Mouse (Mus musculus): ENCODE results near the gene H2afy. TPM values are rescaled to one million over a fixed set of nuclear protein-coding genes. Genes with fewer than 3 reads are reported as not detected.

H2afy gene
- polyA plus RNA-seq, 1 experiment from 2014 or later, result 726 TPM

- Histone ChIP-seq H3K27ac (replicated peaks; ENCODE audit: low read depth, low read length) (no peak overlapping the region), H3K9me3 (ENCODE audit: control insufficient read depth, low read length) (no peaks in the 10 kb centered on the region), H3K4me3 (ENCODE audit: low read depth, low read length) (no peak overlapping the region), H3K4me1 (ENCODE audit: control insufficient read depth, insufficient read depth, low read length) (peaks cover 3% of the 10 kb centered on the region; the same call in 1 of the 2 replicates), H3K4me2 (ENCODE audit: low read depth, severe bottlenecking) (no peak overlapping the region), H3K27me3 (ENCODE audit: control insufficient read depth, insufficient read depth, low read length) (no peaks in the 10 kb centered on the region), H3K36me3 (ENCODE audit: control insufficient read depth, insufficient read depth, low read length) (peaks cover 31% of the 10 kb centered on the region), H3K9ac (ENCODE audit: low read length) (no peak overlapping the region)
- no peak for ATAC-seq (ENCODE audit: insufficient number of reproducible peaks, low FRiP score, low TSS enrichment, low read depth)
- 91% methylated on average over 5 of the region's 5 CpGs for WGBS
- DNase-seq (ENCODE audit: low spot score), result no peak
Observed at GRCm38 (mm10) chr13:56081656-56082055, 54.5 kb downstream of the H2afy start.

GRCm38 (mm10) chr13:56079616-56080015 lies 56.5 kb downstream of the H2afy start:
- Histone ChIP-seq H3K27ac (replicated peaks; ENCODE audit: low read depth, low read length) (no peak overlapping the region), H3K4me2 (ENCODE audit: low read depth, severe bottlenecking) (no peak overlapping the region), H3K9me3 (ENCODE audit: control insufficient read depth, low read length) (no peaks in the 10 kb centered on the region), H3K36me3 (ENCODE audit: control insufficient read depth, insufficient read depth, low read length) (peaks cover 37% of the 10 kb centered on the region), H3K27me3 (ENCODE audit: control insufficient read depth, insufficient read depth, low read length) (no peaks in the 10 kb centered on the region), H3K4me1 (ENCODE audit: control insufficient read depth, insufficient read depth, low read length) (peaks cover 16% of the 10 kb centered on the region), H3K4me3 (ENCODE audit: low read depth, low read length) (no peak overlapping the region), H3K9ac (ENCODE audit: low read length) (no peak overlapping the region)
- ATAC-seq (ENCODE audit: insufficient number of reproducible peaks, low FRiP score, low TSS enrichment, low read depth) (no peak), DNase-seq (ENCODE audit: low spot score) (no peak)
- WGBS, result 91% methylated on average over 2 of the region's 2 CpGs

- peak; percentile 68 for DNase-seq (ENCODE audit: low spot score)
- 29% methylated on average over 17 of the region's 17 CpGs for WGBS
- ATAC-seq (ENCODE audit: insufficient number of reproducible peaks, low FRiP score, low TSS enrichment, low read depth), result no peak
- no peak overlapping the region for H3K4me3 ChIP-seq (ENCODE audit: low read depth, low read length)
- H3K9me3 ChIP-seq (ENCODE audit: control insufficient read depth, low read length), result no peaks in the 10 kb centered on the region
- H3K27me3 ChIP-seq (ENCODE audit: control insufficient read depth, insufficient read depth, low read length), result no peaks in the 10 kb centered on the region
- peaks cover 19% of the 10 kb centered on the region for H3K4me1 ChIP-seq (ENCODE audit: control insufficient read depth, insufficient read depth, low read length)
- no peak overlapping the region for H3K4me2 ChIP-seq (ENCODE audit: low read depth, severe bottlenecking)
- H3K9ac ChIP-seq (ENCODE audit: low read length), result no peak overlapping the region
- H3K27ac ChIP-seq (replicated peaks; ENCODE audit: low read depth, low read length), result 0 out of 2 replicates have a peak overlapping the region, but pooled peaks have one; percentile 11
- H3K36me3 ChIP-seq (ENCODE audit: control insufficient read depth, insufficient read depth, low read length), result peaks cover 34% of the 10 kb centered on the region
Observed at GRCm38 (mm10) chr13:56078724-56079262, 57.4 kb downstream of the H2afy start.

- ATAC-seq (ENCODE audit: insufficient number of reproducible peaks, low FRiP score, low TSS enrichment, low read depth) (no peak), DNase-seq (ENCODE audit: low spot score) (no peak)
- H3K9me3 ChIP-seq (ENCODE audit: control insufficient read depth, low read length), result no peaks in the 10 kb centered on the region
- H3K27me3 ChIP-seq (ENCODE audit: control insufficient read depth, insufficient read depth, low read length), result no peaks in the 10 kb centered on the region
- peaks cover 20% of the 10 kb centered on the region for H3K36me3 ChIP-seq (ENCODE audit: control insufficient read depth, insufficient read depth, low read length)
- peak overlapping the region; percentile 4; the same call in 1 of the 2 replicates for H3K9ac ChIP-seq (ENCODE audit: low read length)
- no peak overlapping the region for H3K4me3 ChIP-seq (ENCODE audit: low read depth, low read length)
- 85% methylated on average over 8 of the region's 8 CpGs for WGBS
- peaks cover 19% of the 10 kb centered on the region for H3K4me1 ChIP-seq (ENCODE audit: control insufficient read depth, insufficient read depth, low read length)
- H3K27ac ChIP-seq (replicated peaks; ENCODE audit: low read depth, low read length), result no peak overlapping the region
- H3K4me2 ChIP-seq (ENCODE audit: low read depth, severe bottlenecking), result no peak overlapping the region
Observed at GRCm38 (mm10) chr13:56075930-56076329, 60.2 kb downstream of the H2afy start.

- 87% methylated on average over 5 of the region's 5 CpGs for WGBS
- no peak for ATAC-seq (ENCODE audit: insufficient number of reproducible peaks, low FRiP score, low TSS enrichment, low read depth)
- Histone ChIP-seq H3K4me3 (ENCODE audit: low read depth, low read length) (no peak overlapping the region), H3K9ac (ENCODE audit: low read length) (no peak overlapping the region), H3K27ac (replicated peaks; ENCODE audit: low read depth, low read length) (no peak overlapping the region), H3K9me3 (ENCODE audit: control insufficient read depth, low read length) (no peaks in the 10 kb centered on the region), H3K27me3 (ENCODE audit: control insufficient read depth, insufficient read depth, low read length) (no peaks in the 10 kb centered on the region), H3K36me3 (ENCODE audit: control insufficient read depth, insufficient read depth, low read length) (peaks cover 12% of the 10 kb centered on the region; the same call in 1 of the 2 replicates), H3K4me2 (ENCODE audit: low read depth, severe bottlenecking) (no peak overlapping the region), H3K4me1 (ENCODE audit: control insufficient read depth, insufficient read depth, low read length) (peaks cover 29% of the 10 kb centered on the region)
- no peak for DNase-seq (ENCODE audit: low spot score)
Observed at GRCm38 (mm10) chr13:56073186-56073585, 63.0 kb downstream of the H2afy start.

- 50% methylated on average over 4 of the region's 4 CpGs for WGBS
- Histone ChIP-seq H3K36me3 (ENCODE audit: control insufficient read depth, insufficient read depth, low read length) (peaks cover 9% of the 10 kb centered on the region; the same call in 1 of the 2 replicates), H3K27ac (replicated peaks; ENCODE audit: low read depth, low read length) (no peak overlapping the region), H3K9ac (ENCODE audit: low read length) (no peak overlapping the region), H3K4me1 (ENCODE audit: control insufficient read depth, insufficient read depth, low read length) (peaks cover 38% of the 10 kb centered on the region), H3K4me3 (ENCODE audit: low read depth, low read length) (no peak overlapping the region), H3K9me3 (ENCODE audit: control insufficient read depth, low read length) (no peaks in the 10 kb centered on the region), H3K27me3 (ENCODE audit: control insufficient read depth, insufficient read depth, low read length) (no peaks in the 10 kb centered on the region), H3K4me2 (ENCODE audit: low read depth, severe bottlenecking) (no peak overlapping the region)
- DNase-seq (ENCODE audit: low spot score), result peak; percentile 69
- ATAC-seq (ENCODE audit: insufficient number of reproducible peaks, low FRiP score, low TSS enrichment, low read depth), result no peak; the same call in 1 of the 2 replicates
Observed at GRCm38 (mm10) chr13:56072268-56072607, 63.9 kb downstream of the H2afy start.

GRCm38 (mm10) chr13:56071586-56072267 lies 64.4 kb downstream of the H2afy start:
- ATAC-seq (ENCODE audit: insufficient number of reproducible peaks, low FRiP score, low TSS enrichment, low read depth) (no peak), DNase-seq (ENCODE audit: low spot score) (no peak)
- peaks cover 6% of the 10 kb centered on the region; the same call in 1 of the 2 replicates for H3K36me3 ChIP-seq (ENCODE audit: control insufficient read depth, insufficient read depth, low read length)
- no peak overlapping the region for H3K27ac ChIP-seq (replicated peaks; ENCODE audit: low read depth, low read length)
- H3K9me3 ChIP-seq (ENCODE audit: control insufficient read depth, low read length), result no peaks in the 10 kb centered on the region
- peaks cover 43% of the 10 kb centered on the region for H3K4me1 ChIP-seq (ENCODE audit: control insufficient read depth, insufficient read depth, low read length)
- H3K4me3 ChIP-seq (ENCODE audit: low read depth, low read length), result no peak overlapping the region
- 83% methylated on average over 16 of the region's 16 CpGs for WGBS
- H3K9ac ChIP-seq (ENCODE audit: low read length), result no peak overlapping the region
- no peak overlapping the region for H3K4me2 ChIP-seq (ENCODE audit: low read depth, severe bottlenecking)
- no peaks in the 10 kb centered on the region for H3K27me3 ChIP-seq (ENCODE audit: control insufficient read depth, insufficient read depth, low read length)

GRCm38 (mm10) chr13:56069643-56070042 lies 66.5 kb downstream of the H2afy start:
- no peak for DNase-seq (ENCODE audit: low spot score)
- 67% methylated on average over 6 of the region's 6 CpGs for WGBS
- no peak overlapping the region for H3K27ac ChIP-seq (replicated peaks; ENCODE audit: low read depth, low read length)
- ATAC-seq (ENCODE audit: insufficient number of reproducible peaks, low FRiP score, low TSS enrichment, low read depth), result no peak
- no peaks in the 10 kb centered on the region for H3K27me3 ChIP-seq (ENCODE audit: control insufficient read depth, insufficient read depth, low read length)
- H3K36me3 ChIP-seq (ENCODE audit: control insufficient read depth, insufficient read depth, low read length), result no peaks in the 10 kb centered on the region
- no peak overlapping the region for H3K4me3 ChIP-seq (ENCODE audit: low read depth, low read length)
- no peak overlapping the region for H3K9ac ChIP-seq (ENCODE audit: low read length)
- no peaks in the 10 kb centered on the region for H3K9me3 ChIP-seq (ENCODE audit: control insufficient read depth, low read length)
- no peak overlapping the region for H3K4me2 ChIP-seq (ENCODE audit: low read depth, severe bottlenecking)
- H3K4me1 ChIP-seq (ENCODE audit: control insufficient read depth, insufficient read depth, low read length), result peaks cover 44% of the 10 kb centered on the region
